Mouse (Mus musculus) liver, embryonic 13.5 days (tissue): ENCODE measurements around the gene Pdia2. TPM values are rescaled to one million over a fixed set of nuclear protein-coding genes. Genes with fewer than 3 reads are reported as not detected.

Source experiments
- ATAC-seq: fragments of 200-750 bp; cut with Nextera tagmentation; 2 replicates; pipeline ENCODE4 v1.8.0; 2017; ENCODE audit warnings: low read depth, mild to moderate bottlenecking, moderate number of reproducible peaks, moderate library complexity
- DNase-seq: peaks from one replicate; pipeline ENCODE4 v3.0.0; 2022
- H3K27ac ChIP-seq: fragments of 300-500 bp; sonication (generic); 2 replicates; pipeline ENCODE4 v1.5.1; 2015; ENCODE audit warnings: moderate library complexity, mild to moderate bottlenecking, inconsistent platforms
- H3K27me3 ChIP-seq: fragments of 300-500 bp; sonication (generic); 2 replicates; pipeline ENCODE4 v1.6.1; 2015; ENCODE audit warnings: mild to moderate bottlenecking, inconsistent platforms
- H3K36me3 ChIP-seq: fragments of 300-500 bp; sonication (generic); 2 replicates; pipeline ENCODE4 v1.6.1; 2015; ENCODE audit warnings: mild to moderate bottlenecking, inconsistent platforms
- H3K4me1 ChIP-seq: fragments of 300-500 bp; sonication (generic); replicated peaks from 2 replicates; pipeline ENCODE4 v1.6.1; 2015; ENCODE audit warnings: inconsistent platforms
- H3K4me2 ChIP-seq: fragments of 300-500 bp; sonication (generic); 2 replicates; pipeline ENCODE4 v1.6.1; 2015; ENCODE audit warnings: inconsistent platforms, mild to moderate bottlenecking, moderate library complexity
- H3K4me3 ChIP-seq: fragments of 300-500 bp; sonication (generic); replicated peaks from 2 replicates; pipeline ENCODE4 v1.5.1; 2015; ENCODE audit warnings: mild to moderate bottlenecking, inconsistent platforms
- H3K9ac ChIP-seq: fragments of 300-500 bp; sonication (generic); 2 replicates; pipeline ENCODE4 v1.6.1; 2015; ENCODE audit warnings: mild to moderate bottlenecking, inconsistent platforms
- H3K9me3 ChIP-seq: fragments of 300-500 bp; sonication (generic); replicated peaks from 2 replicates; pipeline ENCODE4 v1.6.1; 2016; ENCODE audit warnings: inconsistent platforms
- WGBS: fragments of 180-500 bp; shearing (Covaris S2); methylation state at CpG from one replicate; pipeline ENCODE4 v1.1.7; 2015; ENCODE audit not compliant: insufficient replicate concordance; 5-methylcytosine and 5-hydroxymethylcytosine counted together
- polyA plus RNA-seq: library from polyadenylated mRNA; unstranded; fragments of >200 nt; fragmentation: Nextera tagmentation; extraction: Ambion mirVana; gene quantifications from 2 replicates; pipeline ENCODE4 v1.2.1, GENCODE M21; 2015

Pdia2 gene
- polyA plus RNA-seq, 1 experiment from 2014 or later, result 75.6 TPM

- H3K9me3 ChIP-seq, result no peaks in the 10 kb centered on the region
- WGBS, result 76% methylated on average over 2 of the region's 2 CpGs
- H3K4me3 ChIP-seq, result no peak overlapping the region
- H3K4me1 ChIP-seq, result no peaks in the 10 kb centered on the region
- no peak overlapping the region for H3K4me2 ChIP-seq
- H3K27me3 ChIP-seq, result no peaks in the 10 kb centered on the region
- ATAC-seq (no peak), DNase-seq (no peak)
- no peak overlapping the region for H3K27ac ChIP-seq
- peaks cover 81% of the 10 kb centered on the region for H3K36me3 ChIP-seq
- H3K9ac ChIP-seq, result no peak overlapping the region
Measured at GRCm38 (mm10) chr17:26149056-26149455, 49.8 kb downstream of the Pdia2 start.

Other genes starting within 250 kb of the Pdia2 start
- 0.24 and 0.32 TPM in 2 replicates for gene A930017K11Rik, start 246.5 kb downstream of the Pdia2 start, polyA plus RNA-seq
- 11.1 and 12.3 TPM in 2 replicates for gene Capn15, start 213.3 kb downstream of the Pdia2 start, polyA plus RNA-seq
- gene Rab11fip3, start 129.5 kb downstream of the Pdia2 start, polyA plus RNA-seq, result 1.8 and 1.9 TPM in 2 replicates
- 11.1 and 13.8 TPM in 2 replicates for gene Decr2, start 108.8 kb downstream of the Pdia2 start, polyA plus RNA-seq
- gene Nme4, start 103.5 kb downstream of the Pdia2 start, polyA plus RNA-seq, result 56.2 and 58.8 TPM in 2 replicates
- 1.3 and 1.7 TPM in 2 replicates for gene Tmem8, start 85.8 kb downstream of the Pdia2 start, polyA plus RNA-seq
- gene Mrpl28, start 75.6 kb downstream of the Pdia2 start, polyA plus RNA-seq, result 148 and 156 TPM in 2 replicates
- 2.9 and 3.7 TPM in 2 replicates for gene Axin1, start 60.4 kb downstream of the Pdia2 start, polyA plus RNA-seq
- 0.30 and 0.48 TPM in 2 replicates for gene Rgs11, start 3.9 kb upstream of the Pdia2 start, polyA plus RNA-seq
- 15.9 and 21.7 TPM in 2 replicates for gene Arhgdig, start 8.7 kb upstream of the Pdia2 start, polyA plus RNA-seq
- gene Fam234a, start 45.2 kb upstream of the Pdia2 start, polyA plus RNA-seq, result 11.9 and 12.0 TPM in 2 replicates
- gene Luc7l, start 53.8 kb upstream of the Pdia2 start, polyA plus RNA-seq, result 40.8 and 50.9 TPM in 2 replicates
- gene Neurl1b, start 215.7 kb upstream of the Pdia2 start, polyA plus RNA-seq, result 0.03 and 0.06 TPM in 2 replicates